Mouse (Mus musculus): ENCODE results near the gene Cnih3.
A peak's percentile ranks its signal among the peaks of the same experiment; 100 is the strongest.

The Cnih3 gene

GRCm38 (mm10) chr1:181353200-181354097, 1.0 kb downstream of the Cnih3 start:
- DNase-seq, result peak; percentile 10

GRCm38 (mm10) chr1:181355683-181356082, 3.3 kb downstream of the Cnih3 start:
- no peak for DNase-seq

GRCm38 (mm10) chr1:181357870-181358269, 5.4 kb downstream of the Cnih3 start:
- no peak for DNase-seq

GRCm38 (mm10) chr1:181358526-181358925, 6.1 kb downstream of the Cnih3 start:
- DNase-seq, result peak; percentile 36

- no peak for DNase-seq
Measured at GRCm38 (mm10) chr1:181360732-181361131, 8.3 kb downstream of the Cnih3 start.

GRCm38 (mm10) chr1:181364025-181364424, 11.6 kb downstream of the Cnih3 start:
- DNase-seq, result no peak

- DNase-seq, result no peak
Measured at GRCm38 (mm10) chr1:181365376-181365775, 12.9 kb downstream of the Cnih3 start.

GRCm38 (mm10) chr1:181368789-181369570, 16.6 kb downstream of the Cnih3 start:
- DNase-seq, result no peak

- no peak for DNase-seq
Measured at GRCm38 (mm10) chr1:181370370-181370769, 17.9 kb downstream of the Cnih3 start.

- DNase-seq, result no peak
Measured at GRCm38 (mm10) chr1:181371226-181371625, 18.8 kb downstream of the Cnih3 start.

GRCm38 (mm10) chr1:181372306-181372705, 19.9 kb downstream of the Cnih3 start:
- no peak for DNase-seq

- no peak for DNase-seq
Measured at GRCm38 (mm10) chr1:181374627-181375374, 22.4 kb downstream of the Cnih3 start.

GRCm38 (mm10) chr1:181376431-181376830, 24.0 kb downstream of the Cnih3 start:
- no peak for DNase-seq

GRCm38 (mm10) chr1:181379664-181380063, 27.2 kb downstream of the Cnih3 start:
- DNase-seq, result peak; percentile 59

GRCm38 (mm10) chr1:181381410-181382010, 29.1 kb downstream of the Cnih3 start:
- no peak for DNase-seq

GRCm38 (mm10) chr1:181389264-181389663, 36.8 kb downstream of the Cnih3 start:
- no peak for DNase-seq

- DNase-seq, result no peak
Measured at GRCm38 (mm10) chr1:181392489-181392888, 40.1 kb downstream of the Cnih3 start.

GRCm38 (mm10) chr1:181393250-181394149, 41.1 kb downstream of the Cnih3 start:
- peak; percentile 71 for DNase-seq

GRCm38 (mm10) chr1:181395234-181395828, 42.9 kb downstream of the Cnih3 start:
- DNase-seq, result no peak

GRCm38 (mm10) chr1:181399179-181399578, 46.8 kb downstream of the Cnih3 start:
- DNase-seq, result no peak

- DNase-seq, result no peak
Measured at GRCm38 (mm10) chr1:181403056-181403455, 50.6 kb downstream of the Cnih3 start.
